13 mouse cellular contexts compared by ENCODE assay signal in the genomic region with DNA sequence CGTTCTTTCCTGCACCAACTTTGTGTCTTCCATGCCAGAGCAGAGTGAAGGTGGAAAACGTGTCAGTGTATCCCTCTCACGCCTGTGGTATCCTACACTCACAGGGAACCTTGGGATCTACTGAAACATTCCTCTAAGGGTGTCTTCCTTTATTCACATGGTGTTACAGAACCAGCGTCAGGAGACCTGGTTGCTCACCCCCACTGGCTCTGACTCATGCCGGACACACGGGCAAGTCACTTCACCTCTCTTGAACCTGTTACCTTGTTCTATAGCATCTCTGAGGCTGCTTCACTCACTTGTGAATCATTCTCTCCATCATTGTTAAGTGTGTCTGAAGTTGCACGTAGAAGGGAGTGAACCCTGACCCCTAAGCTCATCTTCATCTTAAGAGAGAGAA. TPM values are rescaled to one million over a fixed set of nuclear protein-coding genes. Genes with fewer than 3 reads are reported as not detected.
DNase-seq lines count a peak whose midpoint lies in the region; ATAC-seq lines count a peak whose summit lies in the region.
"Had no signal": no experiment of that assay in that cellular context is flagged by ENCODE, and none has a peak within 500 bp of the region (broad histone marks: within the 10 kb centered on the region; RNA-seq: fewer than 3 reads in every experiment).

No protein-coding gene starts in this region.

- H3K27ac ChIP-seq in heart, embryonic 16.5 days (ENCODE audit: low read length): peak overlapping the region; percentile 34
- peak overlapping the region; percentile 35; the same call in 1 of the 2 replicates for H3K27ac ChIP-seq in neural tube, embryonic 11.5 days (ENCODE audit: low read depth, low read length)
- H3K27ac ChIP-seq in forebrain, embryonic 15.5 days (replicated peaks): peak overlapping the region; percentile 82
- peak overlapping the region; percentile 76 for H3K27ac ChIP-seq in neural tube, embryonic 13.5 days (replicated peaks)
- H3K27ac ChIP-seq: liver, embryonic 14.5 days; stomach, embryonic 15.5 days had no signal

- no peaks in the 10 kb centered on the region for H3K36me3 ChIP-seq in heart, embryonic 16.5 days (ENCODE audit: control insufficient read depth, insufficient read depth)
- peaks cover 4% of the 10 kb centered on the region; the same call in 1 of the 2 replicates for H3K36me3 ChIP-seq in neural tube, embryonic 11.5 days (ENCODE audit: control insufficient read depth, insufficient read depth, low read length)
- peaks cover 40% of the 10 kb centered on the region for H3K36me3 ChIP-seq in forebrain, embryonic 15.5 days
- H3K36me3 ChIP-seq in neural tube, embryonic 13.5 days: peaks cover 58% of the 10 kb centered on the region

- DNase-seq in heart, postnatal 36 days: no peak
- no peak for DNase-seq in neural tube, embryonic 11.5 days (ENCODE audit: low spot score)
- no peak for DNase-seq in neural tube, embryonic 10.5 days (ENCODE audit: extremely low spot score, low spot score)
- DNase-seq in cerebellum, adult 18-20 months: no peak
- no peak for DNase-seq in layer of hippocampus, adult 9-11 months
- DNase-seq: layer of hippocampus, postnatal 36 days had no signal

- no peaks in the 10 kb centered on the region for H3K27me3 ChIP-seq in heart, embryonic 16.5 days (ENCODE audit: control insufficient read depth, insufficient read depth, low read length)
- no peaks in the 10 kb centered on the region for H3K27me3 ChIP-seq in neural tube, embryonic 11.5 days (ENCODE audit: control insufficient read depth, insufficient read depth, low read length)
- no peaks in the 10 kb centered on the region for H3K27me3 ChIP-seq in forebrain, embryonic 15.5 days
- no peaks in the 10 kb centered on the region for H3K27me3 ChIP-seq in neural tube, embryonic 13.5 days
- H3K27me3 ChIP-seq: stomach, embryonic 15.5 days had no signal

- WGBS in heart, embryonic 16.5 days: 80% methylated on average over 7 of the region's 7 CpGs
- WGBS in neural tube, embryonic 11.5 days: 86% methylated on average over 7 of the region's 7 CpGs
- 82% methylated on average over 7 of the region's 7 CpGs for WGBS in forebrain, embryonic 15.5 days
- WGBS in neural tube, embryonic 13.5 days: 87% methylated on average over 7 of the region's 7 CpGs

- peak overlapping the region; percentile 20 for H3K4me2 ChIP-seq in heart, embryonic 16.5 days (ENCODE audit: low read depth, low read length)
- no peak overlapping the region for H3K4me2 ChIP-seq in neural tube, embryonic 11.5 days (ENCODE audit: low read depth)
- H3K4me2 ChIP-seq in forebrain, embryonic 15.5 days (replicated peaks): no peak overlapping the region
- H3K4me2 ChIP-seq in neural tube, embryonic 13.5 days: no peak overlapping the region
- H3K4me2 ChIP-seq: stomach, embryonic 15.5 days had no signal

- no peak for ATAC-seq in heart, embryonic 16.5 days (replicated peaks; ENCODE audit: extremely low read depth, insufficient read depth, low FRiP score)
- no peak for ATAC-seq in neural tube, embryonic 11.5 days (ENCODE audit: insufficient read depth, low FRiP score, low TSS enrichment)
- ATAC-seq in forebrain, embryonic 15.5 days (replicated peaks): no peak
- ATAC-seq in neural tube, embryonic 13.5 days (ENCODE audit: low read depth): no peak

- peaks cover 44% of the 10 kb centered on the region for H3K4me1 ChIP-seq in heart, embryonic 16.5 days (ENCODE audit: control insufficient read depth, insufficient read depth, low read length)
- H3K4me1 ChIP-seq in neural tube, embryonic 11.5 days (ENCODE audit: control insufficient read depth, insufficient read depth, low read length): no peaks in the 10 kb centered on the region
- H3K4me1 ChIP-seq in forebrain, embryonic 15.5 days: peaks cover 19% of the 10 kb centered on the region
- H3K4me1 ChIP-seq in neural tube, embryonic 13.5 days (replicated peaks): peaks cover 61% of the 10 kb centered on the region
- H3K4me1 ChIP-seq: stomach, embryonic 15.5 days had no signal

- H3K4me3 ChIP-seq in heart, embryonic 16.5 days (ENCODE audit: low read length): no peak overlapping the region
- H3K4me3 ChIP-seq in neural tube, embryonic 11.5 days (ENCODE audit: low read depth, low read length): no peak overlapping the region
- H3K4me3 ChIP-seq in forebrain, embryonic 15.5 days: no peak overlapping the region
- no peak overlapping the region for H3K4me3 ChIP-seq in neural tube, embryonic 13.5 days
- H3K4me3 ChIP-seq: myocyte; stomach, embryonic 15.5 days had no signal

- no peaks in the 10 kb centered on the region for H3K9me3 ChIP-seq in heart, embryonic 16.5 days (replicated peaks; ENCODE audit: control insufficient read depth, low read length)
- no peaks in the 10 kb centered on the region for H3K9me3 ChIP-seq in neural tube, embryonic 11.5 days (ENCODE audit: control insufficient read depth, low read length)
- H3K9me3 ChIP-seq in forebrain, embryonic 15.5 days: no peaks in the 10 kb centered on the region
- H3K9me3 ChIP-seq in neural tube, embryonic 13.5 days: no peaks in the 10 kb centered on the region
- H3K9me3 ChIP-seq: stomach, embryonic 15.5 days had no signal

- H3K9ac ChIP-seq in heart, embryonic 16.5 days (ENCODE audit: low read length): no peak overlapping the region
- H3K9ac ChIP-seq in neural tube, embryonic 11.5 days (ENCODE audit: low read length): no peak overlapping the region
- no peak overlapping the region for H3K9ac ChIP-seq in forebrain, embryonic 15.5 days (replicated peaks)
- no peak overlapping the region for H3K9ac ChIP-seq in neural tube, embryonic 13.5 days
- H3K9ac ChIP-seq: liver, embryonic 14.5 days; stomach, embryonic 15.5 days had no signal

- intact Hi-C loops in heart, postnatal 36 days (cut with DNase I): loop anchor here (5.0 kb wide), 1 partner anchor 104 kb away; a partner anchor contains a TSS

RNA-seq across cellular contexts. Expression of a gene that starts 24.0 kb away (rescaled TPM):
- polyA plus RNA-seq in heart, embryonic 16.5 days (2015; fragmentation: Nextera tagmentation; extraction: Ambion mirVana): 0.12 and 0.29 TPM in 2 replicates
- not detected for total RNA-seq in heart, postnatal 36 days (2021)
- polyA plus RNA-seq in neural tube, embryonic 11.5 days (2014; fragmentation: Nextera tagmentation; extraction: Ambion mirVana): 0.50 and 1.1 TPM in 2 replicates
- polyA plus RNA-seq in forebrain, embryonic 15.5 days (2015; fragmentation: Nextera tagmentation; extraction: Ambion mirVana): 85.6 and 86.8 TPM in 2 replicates
- polyA plus RNA-seq in neural tube, embryonic 13.5 days (2015; fragmentation: Nextera tagmentation; extraction: Ambion mirVana): 19.2 and 19.7 TPM in 2 replicates
- polyA plus RNA-seq: heart, embryonic 14.5 days; myocyte had no signal

RNA-seq across cellular contexts. Expression of a gene that starts 28.9 kb away (rescaled TPM):
- polyA plus RNA-seq in heart, embryonic 16.5 days (2015; fragmentation: Nextera tagmentation; extraction: Ambion mirVana): 8.2 and 8.8 TPM in 2 replicates
- under 1 TPM; 0.16 to 0.53 TPM for total RNA-seq in heart, postnatal 36 days (2021)
- 16.5 and 16.6 TPM in 2 replicates for polyA plus RNA-seq in neural tube, embryonic 11.5 days (2014; fragmentation: Nextera tagmentation; extraction: Ambion mirVana)
- 5.8 and 7.2 TPM in 2 replicates for polyA plus RNA-seq in forebrain, embryonic 15.5 days (2015; fragmentation: Nextera tagmentation; extraction: Ambion mirVana)
- polyA plus RNA-seq in neural tube, embryonic 13.5 days (2015; fragmentation: Nextera tagmentation; extraction: Ambion mirVana): 2.7 and 3.5 TPM in 2 replicates
